8 mouse cellular contexts compared by ENCODE assay signal in genomic region chr15:81859330-81860255, GRCm38 (mm10). TPM values are rescaled to one million over a fixed set of nuclear protein-coding genes. Genes with fewer than 3 reads are reported as not detected.
DNase-seq lines count a peak whose midpoint lies in the region; ATAC-seq lines count a peak whose summit lies in the region.

No protein-coding gene starts in this region.

- no peaks in the 10 kb centered on the region for H3K9me3 ChIP-seq in hindbrain, embryonic 15.5 days

- peak overlapping the region; percentile 89 for H3K4me2 ChIP-seq in hindbrain, embryonic 15.5 days

- H3K4me3 ChIP-seq in hindbrain, embryonic 15.5 days = peak overlapping the region; percentile 95

- peaks cover 3% of the 10 kb centered on the region; the same call in 1 of the 2 replicates for H3K36me3 ChIP-seq in hindbrain, embryonic 15.5 days

- peak overlapping the region; percentile 97 for H3K27ac ChIP-seq in hindbrain, embryonic 15.5 days (replicated peaks)

- WGBS in hindbrain, embryonic 15.5 days = under 1% methylated on average over 39 of the region's 39 CpGs

- peaks cover 43% of the 10 kb centered on the region for H3K4me1 ChIP-seq in hindbrain, embryonic 15.5 days (replicated peaks)

- no peaks in the 10 kb centered on the region for H3K27me3 ChIP-seq in hindbrain, embryonic 15.5 days

- ATAC-seq in hindbrain, embryonic 15.5 days (ENCODE audit: low FRiP score, low read depth) = peak; percentile 85

- H3K9ac ChIP-seq in hindbrain, embryonic 15.5 days = peak overlapping the region; percentile 64

- DNase-seq in R1 (ENCODE audit: low read depth, low spot score) = peak; percentile 85
- DNase-seq in cerebellum, postnatal 36 days = peak; percentile 78 to 86
- DNase-seq in frontal cortex, postnatal 36 days (ENCODE audit: low spot score in 2 of 2) = peak; percentile 81 to 95
- peak; percentile 96 for DNase-seq in left cerebral cortex, adult 11 months (ENCODE audit: low spot score)
- DNase-seq in lung, postnatal 4 days = peak; percentile 87 to 89
- DNase-seq in retina, postnatal 7 days (ENCODE audit: low read depth, low spot score) = peak; percentile 92
- DNase-seq in urinary bladder, postnatal 14 days (ENCODE audit: low spot score) = peak; percentile 80

RNA-seq across cellular contexts. Expression of gene Tob2, which starts 1.0 kb away (rescaled TPM):
- polyA plus RNA-seq in hindbrain, embryonic 15.5 days (2015; fragmentation: Nextera tagmentation; extraction: Ambion mirVana) = 17.4 and 17.7 TPM in 2 replicates

RNA-seq across cellular contexts. Expression of gene Phf5a, which starts 12.1 kb away (rescaled TPM):
- polyA plus RNA-seq in hindbrain, embryonic 15.5 days (2015; fragmentation: Nextera tagmentation; extraction: Ambion mirVana) = 119 and 123 TPM in 2 replicates

RNA-seq across cellular contexts. Expression of gene Aco2, which starts 12.5 kb away (rescaled TPM):
- polyA plus RNA-seq in hindbrain, embryonic 15.5 days (2015; fragmentation: Nextera tagmentation; extraction: Ambion mirVana) = 282 and 287 TPM in 2 replicates

RNA-seq across cellular contexts. Expression of gene Tef, which starts 57.4 kb away (rescaled TPM):
- polyA plus RNA-seq in hindbrain, embryonic 15.5 days (2015; fragmentation: Nextera tagmentation; extraction: Ambion mirVana) = 23.7 and 25.3 TPM in 2 replicates

Comparison
In these comparisons a context has a peak if more than half of its experiments do, and no peak if none do; other contexts are left out.
1. Peak in every context shown above with its lines: DNase-seq, ATAC-seq, H3K4me3 ChIP-seq and H3K27ac ChIP-seq.